Comparison of ENCODE assay signal across 17 mouse cellular contexts in the genomic region with DNA sequence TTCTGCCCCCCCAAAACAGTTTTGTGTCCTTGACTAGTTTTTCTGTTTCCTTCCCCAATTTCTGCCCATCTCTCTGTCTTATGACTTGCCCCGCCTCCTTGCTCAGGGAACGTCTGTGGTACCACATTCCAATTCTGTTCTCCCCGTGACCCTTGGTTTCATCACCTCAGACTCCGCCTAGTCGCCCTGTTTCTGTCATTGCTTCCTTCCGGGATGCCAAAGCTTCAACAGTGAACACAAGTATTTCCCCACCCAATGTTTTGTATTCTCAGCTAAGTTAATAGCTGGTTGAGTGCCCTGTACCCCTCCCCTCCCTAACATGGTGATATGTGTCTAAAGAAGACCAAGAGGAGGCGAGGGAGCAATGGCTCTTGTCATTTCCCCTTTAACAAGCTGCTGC.
DNase-seq lines count a peak whose midpoint lies in the region; ATAC-seq and TF ChIP-seq lines count a peak whose summit lies in the region.
"Had no signal": no experiment of that assay in that cellular context is flagged by ENCODE, and none has a peak within 500 bp of the region (broad histone marks: within the 10 kb centered on the region; RNA-seq: fewer than 3 reads in every experiment).

No protein-coding gene starts in this region.

- DNase-seq in kidney, adult 2 months, result peak; percentile 77
- DNase-seq in kidney, postnatal 4 days, result no peak
- DNase-seq in kidney, postnatal 36 days, result peak; percentile 52 to 57
- DNase-seq in layer of hippocampus, postnatal 14 days (ENCODE audit: low spot score in 2 of 2), result no peak
- DNase-seq in retina, postnatal 1 day, result no peak
- DNase-seq: adrenal gland, postnatal 14 days; cerebellum, adult 18-20 months; embryo, embryonic 11 days; heart, postnatal 10 days; layer of hippocampus, adult 9-11 months; right cerebral cortex, postnatal 4 days; thymus, postnatal 36 days had no signal

- peaks cover 4% of the 10 kb centered on the region for H3K4me1 ChIP-seq in kidney, adult 2 months (ENCODE audit: control insufficient read depth, insufficient read depth, low read length)
- H3K4me1 ChIP-seq in bone marrow, adult 2 months (ENCODE audit: control insufficient read depth, insufficient read depth, low read length), result peaks cover 5% of the 10 kb centered on the region; the same call in 1 of the 2 replicates

- no peaks in the 10 kb centered on the region for H3K36me3 ChIP-seq in kidney, adult 2 months (ENCODE audit: control insufficient read depth, insufficient read depth, low read length)
- H3K36me3 ChIP-seq: limb, embryonic 10.5 days had no signal

- no peak overlapping the region for H3K4me3 ChIP-seq in kidney, adult 2 months (ENCODE audit: insufficient read depth, low read depth, low read length)
- no peak overlapping the region for H3K4me3 ChIP-seq in bone marrow, adult 2 months (replicated peaks; ENCODE audit: control insufficient read depth, low read depth, low read length)
- H3K4me3 ChIP-seq: erythroblast, embryonic 14.5 days; limb, embryonic 10.5 days had no signal

- TF ChIP-seq CTCF in kidney, adult 2 months (conservative IDR thresholded peaks at IDR 0.05; ENCODE audit: insufficient read depth, insufficient read length, low read depth, low read length), result no peak
- TF ChIP-seq CTCF in bone marrow, adult 2 months (IDR thresholded peaks at IDR 0.05; ENCODE audit: control insufficient read depth, insufficient read depth, low read length), result no peak

- peak; percentile 80 for ATAC-seq in monocyte, adult 5-6 weeks (replicated peaks; ENCODE audit: insufficient number of reproducible peaks, low FRiP score, low TSS enrichment, poor library complexity, severe bottlenecking)
- ATAC-seq: CD4-positive, CD25-positive, alpha-beta regulatory T cell, adult 4 months had no signal

- 64% methylated on average over 7 of the region's 7 CpGs for WGBS in kidney, adult 2 months
- WGBS in bone marrow, adult 2 months, result 26% methylated on average over 7 of the region's 7 CpGs

- no peaks in the 10 kb centered on the region for H3K27me3 ChIP-seq in kidney, adult 2 months (replicated peaks; ENCODE audit: control insufficient read depth, insufficient read depth, low read length)

- no peak for TF ChIP-seq POLR2A in kidney, adult 2 months (IDR thresholded peaks at IDR 0.05; ENCODE audit: low read depth, low read length)
- no peak for TF ChIP-seq POLR2A in bone marrow, adult 2 months (IDR thresholded peaks at IDR 0.05; ENCODE audit: borderline replicate concordance, control insufficient read depth, low read depth, low read length)

- H3K27ac ChIP-seq in kidney, adult 2 months (ENCODE audit: insufficient read depth, low read depth, low read length), result no peak overlapping the region
- H3K27ac ChIP-seq in bone marrow, adult 2 months (ENCODE audit: control insufficient read depth, insufficient read depth, low read depth, low read length, poor library complexity), result 0 out of 2 replicates have a peak overlapping the region, but pooled peaks have one; percentile 5
- H3K27ac ChIP-seq: limb, embryonic 10.5 days had no signal

Comparison
In these comparisons a context has a peak if more than half of its experiments do, and no peak if none do; other contexts are left out.
1. DNase-seq: peak in kidney, adult 2 months (single experiment) and kidney, postnatal 36 days (2 of 2); none in kidney, postnatal 4 days (0 of 2), layer of hippocampus, postnatal 14 days (0 of 2) and retina, postnatal 1 day (single experiment).